Mouse (Mus musculus) small intestine, adult 2 months (tissue): ENCODE results near the gene Cald1.

Experiments
- CTCF ChIP-seq: fragments of 200-500 bp; IDR thresholded peaks from 2 replicates; pipeline ENCODE4 v1.5.1; 2012; ENCODE audit warnings: low read depth, mild to moderate bottlenecking, control low read depth, inconsistent platforms, low read length, moderate library complexity, mixed read lengths; ENCODE audit not compliant: insufficient replicate concordance, insufficient read length; ENCODE audit errors: extremely low read depth
- POLR2A ChIP-seq: fragments of 200-500 bp; IDR thresholded peaks from 2 replicates; pipeline ENCODE4 v1.6.1; 2012; ENCODE audit warnings: low read depth, mild to moderate bottlenecking, control low read depth, inconsistent platforms, low read length, moderate library complexity

DNA sequence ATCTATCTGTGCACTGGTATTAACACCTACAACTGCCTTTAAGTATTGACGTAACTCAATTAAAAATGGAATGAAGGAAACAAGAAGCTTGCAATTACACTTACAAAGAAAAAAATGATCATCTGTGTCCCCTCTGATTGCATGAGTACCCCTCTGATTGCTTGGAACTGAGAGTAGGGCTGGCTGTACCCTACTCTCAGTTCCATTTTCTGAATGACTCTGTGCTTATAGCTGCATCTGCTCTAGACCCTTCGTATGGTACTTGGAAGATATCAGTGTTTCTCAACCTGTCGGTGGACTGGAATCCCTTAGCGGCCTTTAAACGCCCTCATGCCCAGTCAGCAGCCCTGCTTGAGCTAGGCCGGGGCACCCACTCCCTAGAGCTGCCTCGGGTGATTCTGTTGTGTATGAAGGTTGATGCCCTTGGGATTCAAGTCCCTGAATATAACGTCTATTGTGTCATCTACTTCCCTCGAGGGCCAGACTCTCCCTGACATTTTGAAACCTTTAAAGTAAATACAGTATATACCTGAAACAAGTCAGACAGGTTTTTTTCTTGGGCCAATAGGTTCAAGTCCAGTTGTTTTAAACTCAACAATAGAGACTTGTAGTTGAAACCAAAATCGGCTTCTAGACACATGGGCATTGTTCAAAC lies 125.1 kb downstream of the Cald1 start:
- TF ChIP-seq CTCF (no peak), POLR2A (no peak)
